Mouse (Mus musculus) NIH3T3 (cell line): ENCODE data around the gene Fuz.

Experiments
- DNase-seq: peaks from one replicate; pipeline ENCODE4 v3.0.0-alpha.2; 2012; ENCODE audit warnings: low read depth

Gene Fuz

GRCm38 (mm10) chr7:44888256-44889105 lies 7.4 kb upstream of the Fuz start:
- peak; percentile 80 for DNase-seq

DNA sequence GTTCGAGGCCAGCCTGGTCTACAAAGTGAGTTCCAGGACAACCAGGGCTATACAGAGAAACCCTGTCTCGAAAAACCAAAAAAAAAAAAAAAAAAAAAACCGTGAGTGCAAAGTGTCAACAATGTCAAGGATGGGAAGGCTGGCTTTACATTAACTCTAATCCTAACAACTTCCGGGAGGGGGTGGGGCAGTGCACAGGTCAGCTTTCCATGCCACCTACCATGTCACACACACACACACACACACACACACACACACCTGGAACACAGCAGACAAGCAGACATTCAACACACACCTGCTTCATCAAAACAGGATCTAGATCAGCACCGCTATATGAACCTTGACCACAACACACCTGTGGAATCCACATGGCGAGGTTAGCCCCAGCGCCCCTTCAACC lies 5.7 kb upstream of the Fuz start:
- DNase-seq, result no peak

DNA sequence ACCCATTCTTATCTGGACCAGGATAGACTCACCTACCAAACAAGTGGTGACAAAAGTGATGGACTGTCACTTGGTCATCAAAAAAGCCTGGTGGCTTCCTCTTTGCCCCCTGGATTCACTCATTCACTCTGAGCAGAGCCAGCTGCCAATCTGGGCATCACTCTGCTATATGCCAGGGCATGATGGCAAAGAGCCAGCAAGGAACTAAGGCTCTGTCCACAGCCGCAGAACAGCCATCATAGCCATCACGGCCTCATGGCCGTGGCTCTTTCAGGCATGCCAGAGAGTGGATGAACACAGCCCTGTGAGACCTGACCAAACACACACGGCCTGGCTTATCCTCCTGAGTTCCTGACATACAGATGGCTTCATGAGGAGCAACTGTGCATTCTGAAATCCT lies 5.1 kb upstream of the Fuz start:
- DNase-seq, result no peak

DNA sequence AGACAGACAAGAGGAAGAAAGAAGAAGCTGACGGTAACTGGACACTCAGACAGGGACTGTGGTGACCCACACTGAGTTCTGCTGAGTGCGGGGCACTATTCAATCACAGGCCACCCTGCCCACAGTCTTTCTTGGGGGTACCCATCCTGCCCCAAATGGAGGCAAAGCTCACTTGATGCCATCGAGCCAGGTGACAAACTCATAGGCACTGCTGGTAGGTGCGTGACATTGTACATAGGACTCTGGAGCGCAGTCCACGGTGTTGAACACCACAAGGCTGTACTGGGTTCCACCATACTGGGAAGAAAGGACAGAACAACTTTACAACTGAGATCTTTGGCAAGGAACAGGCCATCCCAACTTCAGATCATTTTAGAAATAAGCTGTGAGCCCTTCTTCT lies 4.3 kb upstream of the Fuz start:
- no peak for DNase-seq

- DNase-seq, result peak; percentile 98
Measured at GRCm38 (mm10) chr7:44892276-44892921, 3.5 kb upstream of the Fuz start, which contains the start of gene Med25. TSS of gene Med25 (minus strand) at chr7:44892712.

- DNase-seq, result peak; percentile 82
Measured at GRCm38 (mm10) chr7:44893197-44893596, 2.7 kb upstream of the Fuz start.

DNA sequence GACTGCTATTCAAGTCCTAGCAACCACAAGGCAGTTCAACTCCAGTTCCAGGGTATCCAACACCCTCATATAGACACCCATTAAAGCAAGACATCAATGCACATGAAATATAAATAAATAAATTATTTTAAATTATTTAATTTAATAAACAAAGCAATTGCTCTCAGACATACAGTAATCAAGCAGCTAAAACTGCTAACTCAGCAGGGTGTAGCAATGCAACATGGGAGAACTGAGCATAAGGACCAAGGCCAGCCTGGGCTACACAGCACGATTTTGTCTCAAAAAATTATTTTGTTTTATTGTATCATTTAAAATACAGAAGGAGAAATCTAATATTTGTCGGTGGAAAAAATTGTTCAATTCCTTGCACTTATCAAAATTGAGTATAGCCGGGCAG lies 1.7 kb upstream of the Fuz start:
- no peak for DNase-seq

DNA sequence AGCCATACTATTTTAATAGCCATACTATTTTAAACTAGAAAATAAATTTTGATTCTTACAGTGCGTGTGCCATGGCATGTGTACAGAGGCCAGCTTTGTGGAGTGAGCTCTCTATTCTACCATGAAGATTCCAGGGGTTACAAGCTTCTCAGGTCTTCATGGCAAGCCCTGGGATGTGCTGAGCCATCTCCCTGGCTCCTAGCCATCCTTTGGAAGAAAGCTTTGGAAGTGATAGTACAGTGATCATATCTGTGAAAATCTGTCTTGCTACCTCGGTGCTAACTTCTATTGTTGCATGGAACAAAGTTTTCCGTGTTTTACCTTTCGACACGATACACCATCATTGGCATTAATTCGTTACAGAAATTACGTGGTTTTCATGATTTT lies 680 bp upstream of the Fuz start:
- DNase-seq, result no peak

DNA sequence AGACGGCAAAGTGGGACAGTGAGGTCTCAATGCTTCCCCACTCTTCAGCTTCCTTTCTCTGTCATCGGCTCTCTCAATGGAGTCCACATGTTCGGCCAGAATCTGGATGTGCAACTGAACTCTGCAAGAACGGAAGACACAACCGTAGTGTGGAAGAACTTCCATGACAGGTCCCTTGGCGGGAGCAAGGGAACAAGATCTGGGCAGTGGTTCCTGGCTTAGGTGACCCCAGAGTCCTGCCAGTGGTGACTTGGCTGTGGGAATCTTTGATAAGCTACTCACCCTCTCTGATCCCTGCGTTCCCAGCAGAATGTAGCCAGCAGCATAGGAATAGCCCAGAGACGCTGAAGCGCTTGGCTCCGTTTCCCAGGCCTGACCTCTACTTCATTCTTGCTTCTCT lies 620 bp downstream of the Fuz start:
- peak; percentile 25 for DNase-seq

GRCm38 (mm10) chr7:44898607-44899006 lies 2.7 kb downstream of the Fuz start:
- DNase-seq, result peak; percentile 28

GRCm38 (mm10) chr7:44900632-44901031 lies 4.8 kb downstream of the Fuz start:
- no peak for DNase-seq

- DNase-seq, result peak; percentile 62
Measured at GRCm38 (mm10) chr7:44901230-44901722, 5.4 kb downstream of the Fuz start.

GRCm38 (mm10) chr7:44905430-44905829 lies 9.6 kb downstream of the Fuz start:
- no peak for DNase-seq

DNA sequence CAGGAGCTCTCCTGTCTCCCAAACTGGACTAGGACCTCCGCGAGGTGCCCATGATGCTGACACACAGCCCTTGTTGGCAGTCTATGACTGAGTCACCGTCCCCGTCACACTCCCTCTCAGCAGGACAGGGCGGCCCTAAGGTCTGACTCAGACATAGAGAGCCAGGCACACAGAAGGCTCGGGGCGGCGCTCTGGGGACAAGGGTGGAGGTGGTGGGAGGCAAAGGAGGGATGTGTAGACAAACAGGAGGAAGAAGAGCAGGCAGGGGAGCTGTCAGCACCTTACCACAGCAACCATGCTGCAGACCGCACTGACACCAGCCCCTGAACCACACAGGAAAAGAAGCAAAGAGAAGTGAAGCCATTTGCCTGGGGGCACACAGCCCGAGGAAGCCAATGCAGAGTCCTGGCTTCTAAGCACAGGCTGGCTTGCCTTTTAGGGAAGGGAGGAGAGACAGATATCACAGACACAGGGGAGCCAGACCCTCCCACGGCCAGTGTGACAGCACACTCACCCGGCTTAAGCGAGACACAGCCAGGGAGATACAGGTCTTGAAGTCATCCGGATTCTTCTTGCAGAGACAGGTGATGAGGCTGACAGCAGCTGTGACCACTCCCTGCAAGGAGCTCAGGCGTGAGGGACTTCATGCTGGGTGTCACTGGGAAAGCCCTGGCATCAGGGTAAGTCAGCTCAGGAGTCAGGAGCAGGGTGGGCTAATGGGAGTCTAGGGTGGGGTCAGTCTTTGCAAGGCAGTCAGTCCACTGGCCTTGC lies 13.0 kb downstream of the Fuz start:
- peak; percentile 51 for DNase-seq

DNA sequence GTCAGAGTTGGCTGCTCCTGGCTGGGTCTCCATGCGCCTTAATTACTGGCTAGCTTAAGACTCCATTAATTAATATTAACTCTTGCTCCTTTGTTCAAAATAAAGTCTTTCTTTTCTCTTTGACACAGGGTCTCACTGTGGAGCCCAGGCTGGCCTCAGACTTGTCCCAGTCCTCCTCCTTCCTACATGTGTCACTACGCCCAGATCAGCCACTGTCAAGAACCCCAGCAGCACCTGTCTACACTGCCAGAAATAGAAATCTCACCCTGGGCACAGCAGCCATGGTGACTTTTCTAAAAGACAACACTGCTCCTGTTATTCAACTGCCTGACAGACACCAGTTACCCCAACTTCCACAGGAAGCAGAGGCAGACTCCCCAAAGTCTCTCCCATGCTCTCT lies 18.5 kb downstream of the Fuz start:
- DNase-seq, result no peak

- no peak for DNase-seq
Measured at GRCm38 (mm10) chr7:44915314-44915713, 19.4 kb downstream of the Fuz start.

DNA sequence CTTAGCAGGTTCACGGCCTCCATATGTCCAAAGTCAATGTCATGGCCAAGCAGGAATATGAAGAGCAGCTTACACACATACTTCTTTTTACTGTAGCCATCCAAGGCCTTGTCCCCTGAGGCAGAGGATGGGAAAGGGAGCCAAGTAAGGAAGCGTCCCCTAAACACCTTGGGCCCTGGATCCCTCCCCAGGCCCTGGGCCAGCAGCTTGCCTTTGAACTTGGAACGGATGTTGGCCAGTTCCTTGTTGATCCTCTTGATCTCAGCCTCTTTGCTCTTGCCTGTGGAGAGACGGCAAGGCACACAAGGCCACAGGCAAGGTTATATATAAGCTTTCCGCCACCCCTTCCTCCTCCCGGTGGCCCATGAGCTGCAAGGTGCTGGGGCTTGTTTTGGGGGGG lies 20.3 kb downstream of the Fuz start:
- no peak for DNase-seq

DNA sequence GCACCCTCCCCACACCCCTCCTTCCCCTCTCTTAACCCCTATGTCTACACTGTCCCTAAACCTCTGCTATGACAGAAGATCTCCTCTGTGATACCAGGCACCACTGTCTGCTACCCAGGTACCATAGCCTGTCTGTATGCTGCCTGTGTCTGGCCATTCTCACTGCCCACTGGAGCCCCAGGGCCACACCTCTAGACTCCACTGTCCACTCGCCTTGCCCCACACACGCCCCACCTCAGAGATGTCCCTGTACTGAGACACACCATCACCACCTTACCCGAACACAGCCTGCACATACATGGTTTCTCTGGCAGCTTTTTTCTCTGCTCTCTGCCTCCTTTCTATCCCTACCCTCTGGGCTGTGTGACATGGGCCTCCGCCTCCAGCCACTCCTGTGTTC lies 21.0 kb downstream of the Fuz start:
- DNase-seq, result no peak

- no peak for DNase-seq
Measured at GRCm38 (mm10) chr7:44918219-44918618, 22.3 kb downstream of the Fuz start.

DNA sequence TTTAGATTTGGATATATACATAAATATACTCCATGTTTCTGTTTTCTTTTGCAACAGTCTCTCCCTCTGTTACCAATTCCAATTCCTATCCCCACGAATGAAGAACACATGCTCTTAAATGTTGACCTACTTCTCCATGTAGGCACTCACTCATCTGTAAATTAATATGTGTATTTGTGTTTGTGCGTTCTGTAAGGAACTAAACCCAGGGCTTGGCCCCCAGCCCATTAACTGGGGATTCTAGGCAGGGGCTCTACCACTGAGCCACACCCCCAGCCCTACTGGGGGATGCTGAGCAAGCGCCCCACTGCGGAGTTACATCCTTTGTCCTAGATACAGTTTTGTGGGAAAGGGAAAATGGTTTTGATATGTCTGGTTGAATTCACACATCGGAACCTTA lies 23.2 kb downstream of the Fuz start:
- DNase-seq, result no peak

- DNase-seq, result no peak
Measured at GRCm38 (mm10) chr7:44922530-44922929, 26.7 kb downstream of the Fuz start.

- peak; percentile 62 for DNase-seq
Measured at GRCm38 (mm10) chr7:44925468-44925867, 29.6 kb downstream of the Fuz start.

DNA sequence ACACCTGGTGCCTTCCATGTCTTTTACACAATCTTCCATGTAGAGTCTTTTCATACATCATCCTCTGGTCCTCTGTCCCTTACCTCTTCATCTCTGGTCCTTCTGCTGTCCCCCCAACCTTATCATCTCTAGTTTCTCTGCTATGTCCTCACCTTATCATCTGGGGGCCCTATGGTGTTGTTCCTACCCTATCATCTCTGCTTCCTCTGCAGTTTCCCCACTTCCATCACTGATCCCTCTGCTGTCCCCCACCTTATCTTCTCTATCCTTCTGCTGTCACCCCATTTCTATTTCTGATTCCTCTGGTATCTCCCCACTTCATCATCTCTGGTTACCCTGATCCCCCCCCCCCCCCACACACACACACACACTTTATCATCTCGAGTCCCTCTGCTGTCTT lies 32.7 kb downstream of the Fuz start:
- no peak for DNase-seq
